In genomic region chr10:25239156-25239555, GRCm38 (mm10) we compare ENCODE assay signal across 10 mouse cellular contexts.
DNase-seq lines count a peak whose midpoint lies in the region; ATAC-seq and TF ChIP-seq lines count a peak whose summit lies in the region.
"Had no signal": no experiment of that assay in that cellular context is flagged by ENCODE, and none has a peak within 500 bp of the region (broad histone marks: within the 10 kb centered on the region; RNA-seq: fewer than 3 reads in every experiment).

No protein-coding gene starts in this region.

- no peak overlapping the region for H3K4me3 ChIP-seq in hindbrain, embryonic 11.5 days (ENCODE audit: low read depth, low read length)
- H3K4me3 ChIP-seq in small intestine, adult 2 months (ENCODE audit: low read depth, low read length) = no peak overlapping the region
- H3K4me3 ChIP-seq: embryonic facial prominence, embryonic 15.5 days; liver, embryonic 13.5 days had no signal

- no peaks in the 10 kb centered on the region for H3K4me1 ChIP-seq in hindbrain, embryonic 11.5 days (replicated peaks; ENCODE audit: control insufficient read depth, insufficient read depth, low read length)
- no peaks in the 10 kb centered on the region for H3K4me1 ChIP-seq in small intestine, adult 2 months (ENCODE audit: control insufficient read depth, insufficient read depth, insufficient read length, low read length)
- H3K4me1 ChIP-seq: embryonic facial prominence, embryonic 15.5 days had no signal

- peak; percentile 23 for DNase-seq in layer of hippocampus, adult 11-12 months (ENCODE audit: low spot score)
- DNase-seq in layer of hippocampus, adult 8-10 months (ENCODE audit: low spot score in 2 of 2) = no peak
- DNase-seq in Patski (ENCODE audit: low read depth, low spot score) = no peak
- DNase-seq in embryo, embryonic 10 days (ENCODE audit: low spot score) = peak; percentile 78
- peak; percentile 53 for DNase-seq in hindbrain, embryonic 11.5 days (ENCODE audit: low spot score)
- DNase-seq in lung, postnatal 14 days = peak; percentile 51
- DNase-seq in Muller cell, postnatal 12 days (ENCODE audit: inconsistent ontology term) = no peak
- DNase-seq: liver, embryonic 13.5 days had no signal

- H3K36me3 ChIP-seq in hindbrain, embryonic 11.5 days (ENCODE audit: control insufficient read depth, insufficient read depth, low read length) = no peaks in the 10 kb centered on the region
- no peaks in the 10 kb centered on the region for H3K36me3 ChIP-seq in small intestine, adult 2 months (ENCODE audit: control insufficient read depth, insufficient read depth, low read length)
- H3K36me3 ChIP-seq: embryonic facial prominence, embryonic 15.5 days had no signal

- ATAC-seq in Patski = peak; percentile 85
- ATAC-seq in hindbrain, embryonic 11.5 days (ENCODE audit: low FRiP score) = no peak

- POLR2A ChIA-PET in Patski (lab: Charles Lee) = interaction anchor here (0.6 kb wide), 1 partner anchor 280 kb away, joined by 3 read pairs; no protein-coding TSS in a partner anchor

- in situ Hi-C loops in Patski (cut with MboI; ENCODE audit: low pct_unique_long_range_greater_than_20kb) = no loop called here

- 28% methylated on average over 9 of the region's 9 CpGs for WGBS in hindbrain, embryonic 11.5 days
- WGBS in small intestine, adult 2 months = 44% methylated on average over 9 of the region's 9 CpGs

- no peak overlapping the region for H3K9ac ChIP-seq in hindbrain, embryonic 11.5 days (ENCODE audit: low read depth, low read length)
- H3K9ac ChIP-seq: embryonic facial prominence, embryonic 15.5 days; liver, embryonic 13.5 days had no signal

- no peaks in the 10 kb centered on the region for H3K9me3 ChIP-seq in hindbrain, embryonic 11.5 days (ENCODE audit: control insufficient read depth, low read length)
- H3K9me3 ChIP-seq: embryonic facial prominence, embryonic 15.5 days; liver, embryonic 13.5 days had no signal

- no peaks in the 10 kb centered on the region for H3K27me3 ChIP-seq in Patski
- no peaks in the 10 kb centered on the region for H3K27me3 ChIP-seq in hindbrain, embryonic 11.5 days (ENCODE audit: control insufficient read depth, insufficient read depth, low read length)
- no peaks in the 10 kb centered on the region for H3K27me3 ChIP-seq in small intestine, adult 2 months (ENCODE audit: control insufficient read depth, insufficient read depth, low read length)
- H3K27me3 ChIP-seq: embryonic facial prominence, embryonic 15.5 days; liver, embryonic 13.5 days had no signal

- no peak overlapping the region for H3K4me2 ChIP-seq in hindbrain, embryonic 11.5 days (replicated peaks; ENCODE audit: low read depth, low read length)
- H3K4me2 ChIP-seq: embryonic facial prominence, embryonic 15.5 days; liver, embryonic 13.5 days had no signal

- no peak for TF ChIP-seq POLR2A in small intestine, adult 2 months (IDR thresholded peaks at IDR 0.05; ENCODE audit: low read depth, low read length)

- CTCF ChIA-PET in Patski (lab: Charles Lee) = interaction anchor here (0.7 to 1.6 kb wide), 9 partner anchors 9 to 231 kb away, joined by 3 to 4 read pairs (median 3); no protein-coding TSS in a partner anchor

- H3K27ac ChIP-seq in hindbrain, embryonic 11.5 days (ENCODE audit: low read depth, low read length) = no peak overlapping the region
- H3K27ac ChIP-seq in small intestine, adult 2 months (ENCODE audit: insufficient read depth, low read depth, low read length) = no peak overlapping the region
- H3K27ac ChIP-seq: embryonic facial prominence, embryonic 15.5 days; liver, embryonic 13.5 days had no signal

- peak; percentile 77 for TF ChIP-seq CTCF in Patski (IDR thresholded peaks at IDR 0.05)
- TF ChIP-seq CTCF in small intestine, adult 2 months (IDR thresholded peaks at IDR 0.05; ENCODE audit: extremely low read depth, insufficient read length, insufficient replicate concordance, low read depth, low read length) = peak; percentile 68; the same call in 1 of the 2 replicates

Comparison
In these comparisons a context has a peak if more than half of its experiments do, and no peak if none do; other contexts are left out.
1. DNase-seq: peak in layer of hippocampus, adult 11-12 months (single experiment), embryo, embryonic 10 days (single experiment), hindbrain, embryonic 11.5 days (single experiment) and lung, postnatal 14 days (single experiment); none in layer of hippocampus, adult 8-10 months (0 of 2), Patski (single experiment) and Muller cell, postnatal 12 days (single experiment).